Mouse (Mus musculus): ENCODE measurements at regions not wholly inside any gene's neighbourhood (a gene's known extent, or its start where the extent isn't known, plus 50 kb on each side); places are given as distances from the start of the nearest gene placed in this dataset.
"Not testable (repeated sequence)": the region's sequence is repeated elsewhere in the genome, so short reads cannot be mapped to it uniquely, and the experiment has no call there.

GRCm38 (mm10) chr13:50912776-50913175 is 187.9 kb upstream of the Spin1 start:
- not testable (repeated sequence) for TF ChIP-seq CTCF, POLR2A (IDR thresholded peaks at IDR 0.05; ENCODE audit: extremely low read depth, insufficient read depth, low read length)
